Mouse (Mus musculus) heart, postnatal 14 days (tissue): ENCODE results near the gene She. TPM values are rescaled to one million over a fixed set of nuclear protein-coding genes. Genes with fewer than 3 reads are reported as not detected.

Source experiments
- total RNA-seq, 2 experiments: library from RNA; stranded (reverse); gene quantifications; 2 replicates each; pipeline ENCODE4 v1.2.3; 2021

She gene
- total RNA-seq, 2 experiments from 2014 or later: 18.1 TPM

Other genes starting within 250 kb of the She start
- 10 to 100 TPM; 12.5 to 13.5 TPM for gene Adar, start 116.3 kb upstream of the She start, total RNA-seq
- under 1 TPM; 0.20 to 0.29 TPM for gene Chrnb2, start 66.7 kb upstream of the She start, total RNA-seq
- gene Ube2q1, start 57.8 kb upstream of the She start, total RNA-seq: 10 to 100 TPM; 28.0 to 28.6 TPM
- gene Il6ra, start 81.8 kb downstream of the She start, total RNA-seq: 1 to 10 TPM; 4.9 to 5.5 TPM
- gene Atp8b2, start 132.1 kb downstream of the She start, total RNA-seq: 10 to 100 TPM; 39.5 to 45.4 TPM
- gene Hax1, start 167.4 kb downstream of the She start, total RNA-seq: 10 to 100 TPM; 41.7 to 48.2 TPM
- 10 to 100 TPM; 60.6 to 67.1 TPM for gene 4933434E20Rik, start 220.3 kb downstream of the She start, total RNA-seq
- 100 to 1,000 TPM; 119 to 130 TPM for gene Ubap2l, start 221.3 kb downstream of the She start, total RNA-seq
- gene Tpm3, start 241.3 kb downstream of the She start, total RNA-seq: 10 to 100 TPM; 71.0 to 71.4 TPM